Mouse (Mus musculus): ENCODE results near the gene Ddit4.

The Ddit4 gene

DNA sequence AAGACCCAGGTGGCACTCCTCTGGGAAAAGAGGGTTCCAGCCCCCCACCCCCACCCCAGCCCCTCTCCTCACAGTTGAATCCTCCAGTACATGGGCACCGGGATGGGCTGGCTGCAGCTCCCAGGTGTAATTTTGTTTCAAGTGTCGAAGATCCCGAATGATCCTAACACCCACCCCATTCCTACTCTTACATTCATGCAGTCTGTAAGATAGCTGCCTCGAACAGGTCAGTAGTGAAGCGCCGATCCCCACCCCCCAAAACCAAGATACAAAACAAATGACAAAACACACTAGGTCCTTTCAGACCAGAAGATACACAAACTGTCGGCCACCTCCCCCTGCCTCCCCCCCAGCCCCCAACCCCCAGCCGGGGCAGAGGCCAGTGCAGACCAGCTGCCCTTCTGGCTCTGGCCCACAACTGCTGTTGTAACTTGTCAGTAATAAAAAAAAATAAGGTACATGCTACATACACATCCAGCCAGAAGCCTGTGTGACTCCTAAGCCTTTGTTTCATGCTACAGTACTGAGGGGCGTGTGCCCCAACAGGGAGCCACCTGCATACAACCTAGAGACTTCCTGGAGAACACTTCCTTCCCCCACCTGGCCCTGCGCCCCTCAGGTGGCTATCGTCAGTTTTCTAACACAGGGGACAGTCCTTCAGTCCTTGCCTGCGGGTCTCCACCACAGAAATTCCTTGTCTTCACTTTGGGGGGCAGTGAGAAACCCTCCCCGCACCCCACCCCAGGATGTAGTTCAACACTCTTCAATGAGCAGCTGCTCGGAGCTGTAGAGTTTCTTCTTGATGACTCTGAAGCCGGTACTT lies 1.6 kb downstream of the Ddit4 start:
- DNase-seq (ENCODE audit: low read depth in 1 of 2, low spot score in 2 of 2): no peak

- no peak for DNase-seq (ENCODE audit: low read depth in 1 of 2, low spot score in 2 of 2)
These were observed 2.4 kb downstream of the Ddit4 start for GRCm38 (mm10) chr10:59949255-59949648.

DNA sequence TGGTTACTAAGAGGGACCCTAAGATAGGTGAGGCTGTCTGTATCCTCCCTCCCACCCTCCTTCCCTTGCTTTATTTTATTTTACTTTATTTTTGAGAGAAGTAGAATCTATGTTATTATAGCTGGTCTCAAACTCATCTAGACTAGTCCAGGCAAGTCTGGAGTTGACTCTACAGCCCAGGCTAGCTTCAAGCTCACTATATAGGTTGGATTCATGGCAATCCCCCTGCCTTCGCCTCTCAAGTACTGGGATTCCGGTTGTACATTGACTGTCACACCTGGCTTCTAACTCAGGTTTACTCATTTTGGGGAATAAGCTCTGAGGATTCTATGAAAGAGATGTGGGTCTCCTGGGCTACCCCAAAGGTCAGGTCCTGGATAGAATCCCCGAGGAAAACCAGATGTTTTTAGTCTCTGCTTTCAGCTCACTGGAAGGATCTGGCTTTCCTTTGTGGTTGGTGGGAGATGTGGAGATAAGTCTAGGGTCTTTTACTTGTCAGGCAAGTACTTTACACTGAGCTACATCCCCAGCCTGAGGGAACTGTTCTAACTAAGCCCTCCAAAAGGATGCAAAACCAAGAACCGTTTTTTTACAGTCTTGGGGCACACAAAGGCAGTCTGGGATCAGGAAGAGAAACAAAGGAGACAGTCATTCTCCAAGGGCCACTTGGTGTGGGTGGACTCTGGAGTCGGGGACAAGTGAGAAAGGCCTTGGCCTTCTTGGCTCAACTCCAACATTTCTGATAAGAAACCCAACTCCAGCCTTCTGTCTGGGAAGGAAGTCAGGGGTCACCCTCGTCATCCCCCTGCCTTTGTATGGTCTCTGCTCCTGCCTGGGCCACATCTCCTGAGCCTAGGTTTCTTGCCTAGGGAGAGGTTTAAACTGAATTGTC lies 3.0 kb downstream of the Ddit4 start:
- DNase-seq (ENCODE audit: low read depth in 1 of 2, low spot score in 2 of 2): no peak

DNA sequence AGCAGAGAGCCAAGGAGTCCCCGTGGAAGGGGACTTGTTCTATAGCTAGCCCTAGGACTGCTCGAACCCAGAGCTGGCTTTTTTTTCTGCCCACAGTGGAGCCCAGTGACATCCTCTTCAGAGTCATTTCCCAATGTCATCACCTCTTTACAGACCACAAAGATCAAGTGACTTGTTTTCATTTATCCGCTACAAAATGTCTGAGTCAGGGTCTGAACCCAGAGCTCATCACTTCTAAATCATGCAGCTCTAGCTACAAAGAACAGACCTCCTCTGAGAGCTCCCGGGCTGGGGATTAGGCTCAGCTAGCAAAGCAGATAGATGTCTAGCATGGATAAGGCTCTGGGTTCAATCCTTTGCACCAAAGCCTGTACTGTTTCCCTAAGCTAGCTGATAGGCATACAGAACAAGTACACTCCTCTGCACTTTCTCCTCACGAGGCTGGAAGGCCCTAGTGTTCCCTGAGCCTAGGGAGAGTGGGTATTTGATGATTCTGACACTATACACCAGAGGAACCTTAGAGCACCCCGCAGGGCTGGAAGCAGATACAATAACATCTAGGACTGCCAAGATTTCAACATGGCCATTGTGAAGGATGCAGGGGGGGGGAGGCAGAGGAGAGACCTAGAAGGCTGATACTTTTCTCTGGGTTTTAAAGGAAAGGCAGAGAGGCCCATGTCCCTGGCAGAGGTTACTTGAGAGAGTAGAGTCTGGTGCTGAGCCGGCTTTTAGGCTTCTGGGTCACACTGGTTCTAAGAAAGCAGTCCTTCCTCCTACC lies 4.1 kb downstream of the Ddit4 start:
- no peak for DNase-seq (ENCODE audit: low read depth in 1 of 2, low spot score in 2 of 2)

GRCm38 (mm10) chr10:59946362-59946761 lies 5.3 kb downstream of the Ddit4 start:
- DNase-seq (ENCODE audit: low read depth in 1 of 2, low spot score in 2 of 2): no peak

DNA sequence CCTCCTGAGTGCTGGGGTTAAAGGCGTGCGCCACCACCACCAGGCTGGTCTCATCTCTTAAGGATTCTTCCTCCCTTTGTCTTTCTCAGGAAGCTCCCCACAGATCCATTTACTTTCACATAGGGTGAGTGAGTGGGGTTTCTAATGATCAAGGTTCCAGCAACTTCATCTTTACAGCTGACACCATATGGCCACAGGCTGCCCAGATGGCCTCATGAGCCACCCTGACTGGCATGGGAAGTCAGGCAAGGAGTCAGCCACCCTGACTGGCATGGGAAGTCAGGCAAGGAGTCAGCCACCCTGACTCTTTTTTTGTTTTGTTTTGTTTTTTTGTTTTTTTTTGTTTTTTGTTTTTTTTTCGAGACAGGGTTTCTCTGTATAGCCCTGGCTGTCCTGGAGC lies 6.2 kb downstream of the Ddit4 start:
- DNase-seq (ENCODE audit: low read depth in 1 of 2, low spot score in 2 of 2): no peak

- peak in 1 of 2 experiments; percentile 26 for DNase-seq (ENCODE audit: low read depth in 1 of 2, low spot score in 2 of 2)
These were observed 8.1 kb downstream of the Ddit4 start for GRCm38 (mm10) chr10:59943421-59943989.

GRCm38 (mm10) chr10:59942847-59943420 lies 8.7 kb downstream of the Ddit4 start:
- no peak for DNase-seq (ENCODE audit: low read depth in 1 of 2, low spot score in 2 of 2)

GRCm38 (mm10) chr10:59942281-59942846 lies 9.3 kb downstream of the Ddit4 start:
- DNase-seq (ENCODE audit: low read depth in 1 of 2, low spot score in 2 of 2): no peak

DNA sequence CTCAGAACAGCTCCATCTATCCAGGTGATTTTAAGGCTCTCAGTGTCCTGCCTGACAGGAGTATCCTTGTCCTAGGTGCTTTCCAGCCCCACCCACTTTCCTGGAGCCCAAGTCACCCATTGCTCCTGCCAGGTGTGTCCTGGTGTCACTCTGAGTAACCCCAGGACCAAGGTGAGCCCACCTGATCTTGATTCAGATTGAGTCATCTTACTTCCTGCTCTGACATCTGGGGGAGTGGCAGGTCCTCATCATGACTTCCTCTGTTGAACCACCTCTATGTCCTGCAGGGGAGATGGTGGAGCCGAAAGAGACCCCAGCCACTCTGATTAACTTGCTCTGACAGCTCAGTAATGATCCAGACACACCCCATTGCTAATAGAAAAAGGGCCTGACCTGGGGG lies 12.6 kb downstream of the Ddit4 start:
- no peak for DNase-seq (ENCODE audit: low read depth in 1 of 2, low spot score in 2 of 2)

DNA sequence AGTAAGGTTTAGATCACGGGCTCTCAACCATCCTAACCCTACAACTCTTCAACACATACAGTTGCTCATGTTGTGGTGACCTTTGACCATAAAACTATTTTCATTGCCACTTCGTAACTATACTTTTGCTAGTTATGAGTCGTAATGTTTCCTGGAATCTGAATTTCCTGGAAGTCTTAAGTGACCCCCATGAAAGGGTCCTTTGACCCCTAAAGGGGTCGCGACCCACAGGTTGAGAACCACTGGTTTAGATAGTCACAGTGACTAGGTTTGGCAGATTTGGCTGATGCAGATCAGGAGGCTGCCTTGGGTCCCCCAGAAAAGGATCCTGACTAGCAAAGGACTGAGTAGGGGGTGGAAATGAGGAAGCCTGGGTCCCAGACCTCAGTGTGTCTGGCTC lies 13.0 kb downstream of the Ddit4 start:
- DNase-seq (ENCODE audit: low read depth in 1 of 2, low spot score in 2 of 2): no peak

- peak in 1 of 2 experiments; percentile 33 for DNase-seq (ENCODE audit: low read depth in 1 of 2, low spot score in 2 of 2)
These were observed 15.4 kb downstream of the Ddit4 start for GRCm38 (mm10) chr10:59936058-59936856.

- DNase-seq (ENCODE audit: low read depth in 1 of 2, low spot score in 2 of 2): no peak
These were observed 17.6 kb downstream of the Ddit4 start for GRCm38 (mm10) chr10:59934039-59934438.

GRCm38 (mm10) chr10:59932521-59932920 lies 19.1 kb downstream of the Ddit4 start:
- peak in 1 of 2 experiments; percentile 38 for DNase-seq (ENCODE audit: low read depth in 1 of 2, low spot score in 2 of 2)

DNA sequence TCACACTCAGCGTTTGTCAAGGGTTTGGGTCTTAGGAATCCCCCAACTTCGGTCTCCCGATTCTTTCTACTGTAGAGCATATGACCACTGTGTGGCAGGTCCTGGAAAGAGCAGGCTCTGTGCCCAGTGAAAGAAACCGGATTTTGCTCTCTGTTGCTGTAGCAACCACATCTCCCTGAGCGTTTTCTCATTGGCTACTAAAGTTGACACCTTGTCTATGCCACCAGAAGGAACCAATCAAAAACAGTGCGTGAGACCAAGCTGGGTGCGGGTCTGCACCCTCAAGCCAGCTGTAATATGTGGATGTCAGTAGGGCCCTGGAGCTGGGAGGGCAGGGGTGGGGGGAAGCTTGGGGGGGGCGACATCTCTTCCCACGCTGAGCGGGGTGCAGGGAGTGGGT lies 20.6 kb downstream of the Ddit4 start:
- DNase-seq (ENCODE audit: low read depth in 1 of 2, low spot score in 2 of 2): no peak

- DNase-seq (ENCODE audit: low read depth in 1 of 2, low spot score in 2 of 2): no peak
These were observed 22.4 kb downstream of the Ddit4 start for GRCm38 (mm10) chr10:59929205-59929604.

DNA sequence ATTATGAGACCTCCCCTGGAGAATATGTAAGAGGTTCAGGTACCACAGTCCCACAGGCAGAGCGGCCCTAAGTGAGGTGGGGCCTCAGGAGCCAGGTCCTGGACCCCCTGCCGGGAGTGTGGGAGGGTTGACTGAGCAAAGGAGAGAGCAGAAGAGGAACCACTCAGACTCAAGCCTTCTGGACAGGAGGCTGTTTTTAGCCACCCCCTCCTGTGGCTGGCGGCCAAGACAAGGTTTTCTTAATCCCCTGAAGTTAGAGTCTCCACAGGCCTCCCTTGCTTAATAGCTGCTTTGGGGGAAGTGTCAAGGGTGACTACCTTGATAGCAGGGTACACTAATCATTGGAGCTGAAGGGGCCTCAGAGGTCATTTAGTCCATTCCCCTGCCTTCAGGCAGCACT lies 27.3 kb downstream of the Ddit4 start:
- DNase-seq (ENCODE audit: low read depth in 1 of 2, low spot score in 2 of 2): no peak

GRCm38 (mm10) chr10:59923493-59923892 lies 28.1 kb downstream of the Ddit4 start:
- no peak for DNase-seq (ENCODE audit: low read depth in 1 of 2, low spot score in 2 of 2)

Data from monocyte, adult 2 months (primary cell).